ENCODE assay signal across 8 mouse cellular contexts in the genomic region with DNA sequence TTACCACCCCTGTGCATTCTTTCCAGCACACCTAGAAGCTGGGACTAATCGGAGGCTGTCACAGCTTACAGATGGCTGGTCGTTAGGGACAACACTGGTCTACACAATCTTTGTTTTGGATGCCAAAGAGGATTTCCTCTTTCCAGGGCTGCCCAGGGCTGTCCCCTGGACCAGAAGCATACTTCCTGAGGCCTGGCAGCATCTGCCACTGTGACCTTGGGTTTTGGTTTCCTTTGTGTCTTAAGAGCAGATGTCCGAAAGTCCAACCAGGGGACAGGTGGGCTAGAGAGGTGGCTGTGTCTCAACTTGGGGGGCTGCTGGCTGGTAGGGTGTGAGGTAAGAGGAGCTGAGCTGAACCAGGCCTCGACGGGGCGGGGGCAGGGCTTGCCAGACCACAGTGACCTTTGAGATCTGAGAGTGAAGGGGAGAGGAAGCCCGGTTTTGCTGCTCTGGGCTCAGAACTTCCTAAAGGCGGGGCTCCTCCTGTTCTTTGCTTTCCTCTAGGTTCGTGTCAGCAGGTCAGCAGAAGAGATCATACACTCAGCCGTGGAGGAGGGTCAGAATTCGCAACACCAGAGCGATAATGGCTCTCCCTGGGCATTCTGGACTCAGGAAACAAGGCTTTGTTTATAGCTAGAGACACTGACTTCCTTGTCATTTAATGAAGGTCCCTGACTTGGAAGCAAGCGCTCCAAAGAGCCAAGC.
DNase-seq lines count a peak whose midpoint lies in the region; ATAC-seq and TF ChIP-seq lines count a peak whose summit lies in the region.

No protein-coding gene starts in this region.

- H3K4me2 ChIP-seq in lung, embryonic 16.5 days (ENCODE audit: low read depth, low read length) = no peak overlapping the region
- H3K4me2 ChIP-seq in midbrain, embryonic 16.5 days (ENCODE audit: low read length) = no peak overlapping the region

- peak; percentile 85 for ATAC-seq in lung, embryonic 16.5 days (ENCODE audit: low read depth)
- ATAC-seq in midbrain, embryonic 16.5 days = no peak

- no peak overlapping the region for H3K4me3 ChIP-seq in bone marrow, adult 2 months (replicated peaks; ENCODE audit: control insufficient read depth, low read depth, low read length)
- no peak overlapping the region for H3K4me3 ChIP-seq in heart, embryonic 10.5 days
- no peak overlapping the region for H3K4me3 ChIP-seq in lung, embryonic 16.5 days (ENCODE audit: low read length)
- H3K4me3 ChIP-seq in midbrain, embryonic 16.5 days (ENCODE audit: low read depth, low read length) = no peak overlapping the region

- H3K4me1 ChIP-seq in bone marrow, adult 2 months (ENCODE audit: control insufficient read depth, insufficient read depth, low read length) = peaks cover 2% of the 10 kb centered on the region
- H3K4me1 ChIP-seq in heart, embryonic 10.5 days = peaks cover 11% of the 10 kb centered on the region
- H3K4me1 ChIP-seq in lung, embryonic 16.5 days (replicated peaks; ENCODE audit: control insufficient read depth, insufficient read depth, low read length) = no peaks in the 10 kb centered on the region
- peaks cover 3% of the 10 kb centered on the region; the same call in 1 of the 2 replicates for H3K4me1 ChIP-seq in midbrain, embryonic 16.5 days (ENCODE audit: control insufficient read depth, insufficient read depth, low read length)

- no peak for TF ChIP-seq POLR2A in bone marrow, adult 2 months (IDR thresholded peaks at IDR 0.05; ENCODE audit: borderline replicate concordance, control insufficient read depth, low read depth, low read length)

- H3K27ac ChIP-seq in bone marrow, adult 2 months (ENCODE audit: control insufficient read depth, insufficient read depth, low read depth, low read length, poor library complexity) = peak overlapping the region; percentile 34; the same call in 1 of the 2 replicates
- peak overlapping the region; percentile 81 for H3K27ac ChIP-seq in heart, embryonic 10.5 days
- H3K27ac ChIP-seq in lung, embryonic 16.5 days (ENCODE audit: low read length) = peak overlapping the region; percentile 33
- H3K27ac ChIP-seq in midbrain, embryonic 16.5 days (ENCODE audit: low read length) = no peak overlapping the region

- H3K36me3 ChIP-seq in heart, embryonic 10.5 days = no peaks in the 10 kb centered on the region
- no peaks in the 10 kb centered on the region for H3K36me3 ChIP-seq in lung, embryonic 16.5 days (ENCODE audit: control insufficient read depth, insufficient read depth, low read length)
- no peaks in the 10 kb centered on the region for H3K36me3 ChIP-seq in midbrain, embryonic 16.5 days (ENCODE audit: control insufficient read depth, insufficient read depth, low read length)

- DNase-seq in MN1 (ENCODE audit: low spot score) = peak; percentile 30
- DNase-seq in heart, embryonic 10.5 days (ENCODE audit: low spot score) = no peak
- peak; percentile 61 to 64 for DNase-seq in kidney, adult 8-10 months
- no peak for DNase-seq in layer of hippocampus, adult 18-20 months (ENCODE audit: low spot score in 2 of 2)
- no peak for DNase-seq in right cerebral cortex, postnatal 10 days (ENCODE audit: low spot score in 2 of 2)

- H3K27me3 ChIP-seq in heart, embryonic 10.5 days (ENCODE audit: insufficient read depth, poor library complexity, severe bottlenecking) = no peaks in the 10 kb centered on the region
- no peaks in the 10 kb centered on the region for H3K27me3 ChIP-seq in lung, embryonic 16.5 days (ENCODE audit: control insufficient read depth, insufficient read depth, low read depth, low read length)
- no peaks in the 10 kb centered on the region for H3K27me3 ChIP-seq in midbrain, embryonic 16.5 days (ENCODE audit: control insufficient read depth, insufficient read depth, low read depth, low read length)

- H3K9me3 ChIP-seq in heart, embryonic 10.5 days = no peaks in the 10 kb centered on the region
- no peaks in the 10 kb centered on the region; the same call in 1 of the 2 replicates for H3K9me3 ChIP-seq in lung, embryonic 16.5 days (ENCODE audit: control insufficient read depth, low read length)
- no peaks in the 10 kb centered on the region for H3K9me3 ChIP-seq in midbrain, embryonic 16.5 days (replicated peaks; ENCODE audit: control insufficient read depth, low read length, poor library complexity, severe bottlenecking)

- WGBS in bone marrow, adult 2 months = 24% methylated on average over 13 of the region's 13 CpGs
- 40% methylated on average over 13 of the region's 13 CpGs for WGBS in heart, embryonic 10.5 days
- WGBS in lung, embryonic 16.5 days = 42% methylated on average over 13 of the region's 13 CpGs
- 63% methylated on average over 13 of the region's 13 CpGs for WGBS in midbrain, embryonic 16.5 days

- TF ChIP-seq CTCF in bone marrow, adult 2 months (IDR thresholded peaks at IDR 0.05; ENCODE audit: control insufficient read depth, insufficient read depth, low read length) = no peak

- no peak overlapping the region for H3K9ac ChIP-seq in lung, embryonic 16.5 days (ENCODE audit: low read length)
- no peak overlapping the region for H3K9ac ChIP-seq in midbrain, embryonic 16.5 days (ENCODE audit: low read depth, low read length)

Comparison
In these comparisons a context has a peak if more than half of its experiments do, and no peak if none do; other contexts are left out.
1. DNase-seq: peak in MN1 (single experiment) and kidney, adult 8-10 months (2 of 2); none in heart, embryonic 10.5 days (single experiment), layer of hippocampus, adult 18-20 months (0 of 2) and right cerebral cortex, postnatal 10 days (0 of 2).